Mouse (Mus musculus) kidney, adult 2 months (tissue): Measurements from ENCODE around the gene Prss8. TPM values are rescaled to one million over a fixed set of nuclear protein-coding genes. Genes with fewer than 3 reads are reported as not detected.

Experiments
- DNase-seq: peaks from one replicate; pipeline ENCODE4 v3.0.0; 2021
- H3K27ac ChIP-seq: fragments of 200-500 bp; 2 replicates; pipeline ENCODE4 v1.5.1; 2012; ENCODE audit warnings: low read depth, low read length, control low read depth, inconsistent platforms; ENCODE audit not compliant: insufficient read depth
- H3K27me3 ChIP-seq: fragments of 200-500 bp; replicated peaks from 2 replicates; pipeline ENCODE4 v1.6.1; 2012; ENCODE audit warnings: mild to moderate bottlenecking, moderate library complexity, low read length, inconsistent platforms; ENCODE audit not compliant: control insufficient read depth, insufficient read depth
- H3K36me3 ChIP-seq: fragments of 200-500 bp; 2 replicates; pipeline ENCODE4 v1.6.1; 2012; ENCODE audit warnings: mild to moderate bottlenecking, moderate library complexity, low read length, inconsistent platforms; ENCODE audit not compliant: control insufficient read depth, insufficient read depth
- H3K4me1 ChIP-seq: fragments of 200-500 bp; 2 replicates; pipeline ENCODE4 v1.6.1; 2011; ENCODE audit warnings: low read length; ENCODE audit not compliant: control insufficient read depth, insufficient read depth
- H3K4me3 ChIP-seq: fragments of 200-500 bp; 2 replicates; pipeline ENCODE4 v1.5.1; 2011; ENCODE audit warnings: mild to moderate bottlenecking, low read depth, low read length, control low read depth; ENCODE audit not compliant: insufficient read depth
- CTCF ChIP-seq: fragments of 200-500 bp; conservative IDR thresholded peaks from 2 replicates; pipeline ENCODE4 v1.5.1; 2011; ENCODE audit warnings: low read depth, mild to moderate bottlenecking, control low read depth, low read length, moderate library complexity, mixed read lengths; ENCODE audit not compliant: insufficient read depth, insufficient read length
- POLR2A ChIP-seq: fragments of 200-500 bp; IDR thresholded peaks from one replicate; pipeline ENCODE4 v1.6.1; 2011; ENCODE audit warnings: low read depth, low read length, control low read depth
- WGBS: fragments of 180-500 bp; shearing (Covaris S2); methylation state at CpG from one replicate; pipeline ENCODE4 v1.1.7; 2018; 5-methylcytosine and 5-hydroxymethylcytosine counted together
- polyA plus RNA-seq: library from polyadenylated mRNA; depleted of rRNA; stranded (reverse); fragments of >200 nt; gene quantifications from 2 replicates; pipeline ENCODE4 v1.2.3, GENCODE M21; 2012

The Prss8 gene
- polyA plus RNA-seq, 1 experiment: 745 TPM

- 0 out of 2 replicates have a peak overlapping the region, but pooled peaks have one; percentile 6 for H3K27ac ChIP-seq
- H3K4me3 ChIP-seq: peak overlapping the region; percentile 75
- H3K27me3 ChIP-seq: no peaks in the 10 kb centered on the region
- no peaks in the 10 kb centered on the region for H3K36me3 ChIP-seq
- DNase-seq: peak; percentile 98
- H3K4me1 ChIP-seq: peaks cover 41% of the 10 kb centered on the region
- 6% methylated on average over 32 of the region's 32 CpGs for WGBS
- TF ChIP-seq POLR2A: peak; percentile 20
- TF ChIP-seq CTCF: peak; percentile 89
Observed at GRCm38 (mm10) chr7:127935028-127935722, 5.3 kb upstream of the Prss8 start.

- H3K4me3 ChIP-seq: no peak overlapping the region
Observed at GRCm38 (mm10) chr7:127934075-127934474, 4.2 kb upstream of the Prss8 start.

GRCm38 (mm10) chr7:127932273-127933031, 2.5 kb upstream of the Prss8 start:
- DNase-seq: peak; percentile 70
- Histone ChIP-seq H3K27me3 (no peaks in the 10 kb centered on the region), H3K4me1 (peaks cover 43% of the 10 kb centered on the region), H3K27ac (peak overlapping the region; percentile 58), H3K4me3 (no peak overlapping the region), H3K36me3 (no peaks in the 10 kb centered on the region; the same call in 1 of the 2 replicates)
- TF ChIP-seq CTCF (no peak), POLR2A (no peak)
- WGBS: 24% methylated on average over 13 of the region's 13 CpGs

More at GRCm38 (mm10) chr7:127934075-127934474, 4.2 kb upstream of the Prss8 start:
- WGBS: 77% methylated on average over 5 of the region's 5 CpGs
- Histone ChIP-seq H3K27ac (no peak overlapping the region), H3K4me1 (peaks cover 42% of the 10 kb centered on the region), H3K27me3 (no peaks in the 10 kb centered on the region), H3K36me3 (no peaks in the 10 kb centered on the region)
- TF ChIP-seq POLR2A (no peak), CTCF (no peak)
- DNase-seq: no peak

GRCm38 (mm10) chr7:127931351-127932135, 1.6 kb upstream of the Prss8 start:
- DNase-seq: peak; percentile 86
- Histone ChIP-seq H3K27me3 (no peaks in the 10 kb centered on the region), H3K36me3 (peaks cover 4% of the 10 kb centered on the region; the same call in 1 of the 2 replicates), H3K27ac (peak overlapping the region; percentile 58), H3K4me1 (peaks cover 51% of the 10 kb centered on the region), H3K4me3 (no peak overlapping the region)
- 22% methylated on average over 13 of the region's 13 CpGs for WGBS
- TF ChIP-seq POLR2A: no peak
- no peak for TF ChIP-seq CTCF

GRCm38 (mm10) chr7:127930636-127931035, 732 bp upstream of the Prss8 start:
- Histone ChIP-seq H3K27ac (peak overlapping the region; percentile 46), H3K4me1 (peaks cover 57% of the 10 kb centered on the region), H3K27me3 (no peaks in the 10 kb centered on the region), H3K4me3 (0 out of 2 replicates have a peak overlapping the region, but pooled peaks have one; percentile 23), H3K36me3 (peaks cover 7% of the 10 kb centered on the region; the same call in 1 of the 2 replicates)
- TF ChIP-seq CTCF (no peak), POLR2A (no peak)
- WGBS: 36% methylated on average over 5 of the region's 5 CpGs
- peak; percentile 52 for DNase-seq

- peak; percentile 72 for DNase-seq
- 24% methylated on average over 5 of the region's 5 CpGs for WGBS
- Histone ChIP-seq H3K27ac (peak overlapping the region; percentile 93), H3K4me3 (peak overlapping the region; percentile 94), H3K4me1 (peaks cover 62% of the 10 kb centered on the region), H3K27me3 (no peaks in the 10 kb centered on the region), H3K36me3 (peaks cover 9% of the 10 kb centered on the region; the same call in 1 of the 2 replicates)
- TF ChIP-seq CTCF (no peak; the same call in 1 of the 2 replicates), POLR2A (peak; percentile 16)
Observed at GRCm38 (mm10) chr7:127928596-127928995, 1.3 kb downstream of the Prss8 start.
